Mouse (Mus musculus) testis, adult 2 months (tissue): Measurements from ENCODE around the gene Gm8797.

Experiments used
- CTCF ChIP-seq: fragments of 200-500 bp; IDR thresholded peaks from 2 replicates; pipeline ENCODE4 v1.5.1; 2012; ENCODE audit warnings: low read depth, mild to moderate bottlenecking, inconsistent platforms, low read length, moderate library complexity; ENCODE audit not compliant: control insufficient read depth, insufficient read depth, insufficient replicate concordance
- POLR2A ChIP-seq: fragments of 200-500 bp; IDR thresholded peaks from 2 replicates; pipeline ENCODE4 v1.6.1; 2012; ENCODE audit warnings: low read depth, mild to moderate bottlenecking, inconsistent platforms, low read length, moderate library complexity; ENCODE audit not compliant: control insufficient read depth

DNA sequence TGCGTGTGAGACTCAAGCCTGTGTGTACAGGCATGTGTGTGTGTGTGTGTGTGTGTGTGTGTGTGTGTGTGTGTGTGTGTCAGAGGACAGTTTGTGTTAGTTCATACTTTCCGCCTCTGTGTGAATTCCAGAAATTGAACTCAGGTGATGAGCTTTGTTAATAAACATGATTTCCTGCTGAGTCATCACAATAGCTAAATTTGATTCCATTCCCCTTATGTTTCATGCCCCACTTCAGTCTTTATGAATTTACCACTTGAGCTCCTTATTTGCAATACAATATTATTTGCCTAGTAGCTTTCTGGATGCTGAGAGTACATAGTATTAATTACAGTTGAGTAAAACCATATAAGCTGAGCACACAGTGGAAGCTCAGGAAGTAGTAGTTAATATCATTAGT is 26.3 kb downstream of the Gm8797 start:
- TF ChIP-seq CTCF (no peak), POLR2A (no peak)
